Mouse (Mus musculus): ENCODE data around the gene Cenpw. TPM values are rescaled to one million over a fixed set of nuclear protein-coding genes. Genes with fewer than 3 reads are reported as not detected.
A peak's percentile ranks its signal among the peaks of the same experiment; 100 is the strongest.

Cenpw gene
- 17.2 and 19.2 TPM in 2 replicates for polyA plus RNA-seq (2014; fragmentation: Nextera tagmentation; extraction: Ambion mirVana)

DNA sequence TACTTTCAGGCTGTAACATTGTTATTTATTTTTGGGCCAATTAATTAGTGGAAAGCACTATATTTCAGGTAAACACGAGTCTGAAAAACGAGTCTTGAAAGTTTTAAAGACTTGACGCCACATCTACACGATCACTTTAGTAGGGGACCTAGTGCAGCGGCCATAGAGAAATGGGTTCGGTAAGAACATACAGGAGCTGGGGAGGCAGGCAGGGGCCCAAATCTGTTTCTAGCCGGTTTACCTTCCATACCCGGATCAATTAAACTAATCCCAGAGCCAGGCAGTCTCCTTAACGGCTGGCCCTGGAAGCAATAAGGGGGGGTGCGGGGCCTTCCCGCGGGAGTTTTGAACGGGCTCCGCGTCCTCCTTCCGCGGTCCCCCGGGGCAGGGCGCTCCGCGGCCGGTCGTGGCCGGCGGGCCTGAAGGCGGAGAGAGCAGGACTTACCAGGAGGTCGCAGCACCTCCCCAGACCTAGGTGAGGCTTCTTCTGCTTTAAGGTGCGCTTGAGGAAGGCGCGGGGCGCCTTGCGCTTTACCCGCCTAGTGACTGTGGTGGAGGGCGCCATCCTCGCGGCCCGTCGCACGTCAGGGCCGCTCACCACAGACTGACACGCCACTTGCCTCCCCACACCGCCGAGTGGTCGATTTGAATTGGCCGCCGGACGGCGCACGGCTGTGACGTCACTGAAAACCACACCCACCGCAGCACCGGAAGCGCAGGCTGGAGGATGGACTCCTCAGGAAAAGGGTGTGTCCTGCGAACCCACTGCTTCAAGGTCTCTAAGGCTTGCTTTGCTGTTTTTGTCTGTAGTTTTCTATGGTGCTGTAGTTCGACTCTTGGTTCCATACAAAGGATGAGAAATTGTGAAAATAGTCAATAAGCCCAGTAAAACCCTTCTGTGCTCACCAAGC, at the start of gene Cenpw:
Gene Cenpw, minus strand, starts transcription at position 645 of the 911 bp plus-strand sequence.
- Histone ChIP-seq H3K9ac (peak within 1 kb of the TSS; percentile 69), H3K4me1 (replicated peaks; ENCODE audit: control insufficient read depth, insufficient read depth, low read length) (no peaks in the 10 kb centered on the region), H3K27ac (no peak within 1 kb of the TSS), H3K4me2 (replicated peaks) (peak within 1 kb of the TSS; percentile 95), H3K27me3 (ENCODE audit: control insufficient read depth, insufficient read depth, low read length) (no peaks in the 10 kb centered on the region), H3K9me3 (ENCODE audit: control insufficient read depth, low read length) (no peaks in the 10 kb centered on the region), H3K4me3 (replicated peaks; ENCODE audit: low read length) (peak within 1 kb of the TSS; percentile 50), H3K36me3 (replicated peaks; ENCODE audit: control insufficient read depth, insufficient read depth) (no peaks in the 10 kb centered on the region)
- peak; percentile 95 for DNase-seq (ENCODE audit: low spot score)
- 2% methylated on average over 54 of the region's 55 CpGs for WGBS
- peak; percentile 100 for ATAC-seq (ENCODE audit: low FRiP score)

DNA sequence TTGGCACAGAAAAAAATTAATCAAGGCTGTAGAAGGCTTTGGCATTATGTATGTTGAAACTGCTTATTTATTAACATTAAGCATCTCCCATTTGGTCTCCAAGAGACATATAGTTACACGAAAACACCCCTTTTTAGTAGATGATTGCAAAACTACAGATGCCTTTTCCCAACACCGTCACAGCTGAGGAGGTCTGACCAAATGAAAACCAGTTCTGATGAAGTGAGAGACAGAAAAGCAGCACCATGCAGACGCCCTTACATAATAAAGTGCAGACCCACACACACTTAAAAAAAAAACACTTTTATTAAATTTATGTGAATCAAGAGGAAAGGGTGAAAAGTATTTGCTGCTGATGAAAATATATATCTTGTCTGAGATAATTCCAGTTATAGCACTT, 49.3 kb upstream of the Cenpw start:
- ATAC-seq (ENCODE audit: low FRiP score): no peak
- WGBS: 82% methylated on average over 3 of the region's 3 CpGs
- H3K9me3 ChIP-seq (ENCODE audit: control insufficient read depth, low read length): no peaks in the 10 kb centered on the region

GRCm38 (mm10) chr10:30199501-30199900, 859 bp downstream of the Cenpw start:
- WGBS: 53% methylated on average over 5 of the region's 5 CpGs
- DNase-seq (ENCODE audit: low spot score): no peak
- Histone ChIP-seq H3K9ac (no peak overlapping the region), H3K27me3 (ENCODE audit: control insufficient read depth, insufficient read depth, low read length) (no peaks in the 10 kb centered on the region), H3K4me3 (replicated peaks; ENCODE audit: low read length) (peak overlapping the region; percentile 50), H3K27ac (no peak overlapping the region), H3K4me2 (replicated peaks) (peak overlapping the region; percentile 95), H3K9me3 (ENCODE audit: control insufficient read depth, low read length) (no peaks in the 10 kb centered on the region), H3K36me3 (replicated peaks; ENCODE audit: control insufficient read depth, insufficient read depth) (no peaks in the 10 kb centered on the region), H3K4me1 (replicated peaks; ENCODE audit: control insufficient read depth, insufficient read depth, low read length) (no peaks in the 10 kb centered on the region)
- no peak for ATAC-seq (ENCODE audit: low FRiP score)

More for the DNA sequence above, 49.3 kb upstream of the Cenpw start:
- Histone ChIP-seq H3K36me3 (replicated peaks; ENCODE audit: control insufficient read depth, insufficient read depth) (no peaks in the 10 kb centered on the region), H3K9ac (no peak overlapping the region), H3K4me2 (replicated peaks) (no peak overlapping the region), H3K27ac (no peak overlapping the region), H3K4me3 (replicated peaks; ENCODE audit: low read length) (no peak overlapping the region), H3K4me1 (replicated peaks; ENCODE audit: control insufficient read depth, insufficient read depth, low read length) (no peaks in the 10 kb centered on the region), H3K27me3 (ENCODE audit: control insufficient read depth, insufficient read depth, low read length) (no peaks in the 10 kb centered on the region)
- no peak for DNase-seq (ENCODE audit: low spot score)

- no peak for ATAC-seq (ENCODE audit: low FRiP score)
- Histone ChIP-seq H3K4me2 (replicated peaks) (no peak overlapping the region), H3K9ac (no peak overlapping the region), H3K4me3 (replicated peaks; ENCODE audit: low read length) (no peak overlapping the region), H3K27ac (no peak overlapping the region), H3K9me3 (ENCODE audit: control insufficient read depth, low read length) (no peaks in the 10 kb centered on the region), H3K36me3 (replicated peaks; ENCODE audit: control insufficient read depth, insufficient read depth) (no peaks in the 10 kb centered on the region), H3K27me3 (ENCODE audit: control insufficient read depth, insufficient read depth, low read length) (no peaks in the 10 kb centered on the region), H3K4me1 (replicated peaks; ENCODE audit: control insufficient read depth, insufficient read depth, low read length) (no peaks in the 10 kb centered on the region)
- 91% methylated on average over 4 of the region's 4 CpGs for WGBS
- no peak for DNase-seq (ENCODE audit: low spot score)
Measured at GRCm38 (mm10) chr10:30167700-30168099, 32.7 kb downstream of the Cenpw start.

All from hindbrain, embryonic 14.5 days (tissue).